Mouse (Mus musculus) regulatory T cell (primary cell): ENCODE data around the gene Cd59a.

Experiments
- in situ Hi-C: fragments of 300-600 bp; cut with MboI, MseI; formaldehyde crosslinking; loops from one replicate; pipeline ENCODE4 v1.15.1; 2025; ENCODE audit warnings: high pct_unique_total_duplicates

The Cd59a gene

DNA sequence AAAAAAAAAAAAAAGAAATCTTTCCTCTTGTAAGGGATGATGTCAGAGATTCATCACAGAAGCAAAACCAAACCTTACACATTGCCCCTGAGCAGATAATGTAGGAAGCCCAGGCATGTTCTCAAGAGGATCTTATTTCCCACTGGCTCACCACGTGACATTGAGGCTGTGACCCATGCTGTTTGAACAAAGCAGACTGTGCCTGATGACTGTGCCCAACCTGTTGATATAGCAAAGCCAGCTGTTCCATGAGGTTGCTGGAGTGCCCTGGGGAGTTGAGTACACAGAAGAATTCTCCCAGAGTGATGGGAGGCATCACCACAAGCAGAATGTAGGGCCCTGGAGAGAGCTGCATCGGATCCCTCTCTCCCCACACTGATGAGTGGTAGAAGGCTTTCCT lies 40.3 kb downstream of the Cd59a start:
- in situ Hi-C loops: no loop called here

DNA sequence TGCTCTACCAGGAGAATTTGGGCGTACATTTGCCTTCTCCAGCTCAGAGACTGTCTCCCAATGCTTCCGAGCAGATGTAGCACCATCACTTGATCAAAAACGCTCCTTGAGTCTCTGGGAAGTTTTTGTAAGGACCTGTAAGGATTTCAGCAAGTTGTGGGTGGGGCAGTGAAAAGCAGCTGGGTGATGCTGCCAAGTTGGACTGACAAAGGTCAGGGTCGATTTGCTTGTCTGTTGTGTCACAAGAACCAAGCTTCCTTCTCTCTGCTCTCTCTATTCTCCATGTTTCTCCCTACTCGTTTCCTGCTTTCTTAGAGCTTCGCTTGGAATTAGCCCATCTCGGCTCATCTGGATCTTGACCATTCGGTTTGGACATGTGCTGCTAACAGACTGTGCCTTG lies 46.5 kb downstream of the Cd59a start:
- in situ Hi-C loops: loop anchor here (10.0 kb wide), 1 partner anchor 423 kb away; no protein-coding TSS in a partner anchor

DNA sequence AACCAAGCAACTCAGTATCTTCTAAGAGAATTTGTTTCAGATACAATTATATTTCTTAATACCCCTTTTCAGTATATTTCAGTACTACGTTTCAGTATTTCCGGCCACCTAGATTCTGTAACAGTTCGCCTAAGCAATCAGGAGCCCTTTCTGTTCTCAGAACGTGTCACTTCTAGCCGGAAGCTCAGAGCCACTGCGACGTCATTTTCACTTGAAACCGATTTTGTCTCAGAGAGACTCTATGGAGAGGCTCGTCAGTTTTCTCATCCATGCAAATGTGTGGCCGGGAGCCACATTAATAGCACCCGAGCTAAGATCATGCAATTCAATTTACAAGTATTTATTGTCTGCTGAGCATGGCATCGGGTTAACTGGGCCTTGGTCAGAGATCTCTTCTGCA lies 48.4 kb downstream of the Cd59a start:
- in situ Hi-C loops: loop anchor here (10.0 kb wide), 1 partner anchor 421 kb away; no protein-coding TSS in a partner anchor

DNA sequence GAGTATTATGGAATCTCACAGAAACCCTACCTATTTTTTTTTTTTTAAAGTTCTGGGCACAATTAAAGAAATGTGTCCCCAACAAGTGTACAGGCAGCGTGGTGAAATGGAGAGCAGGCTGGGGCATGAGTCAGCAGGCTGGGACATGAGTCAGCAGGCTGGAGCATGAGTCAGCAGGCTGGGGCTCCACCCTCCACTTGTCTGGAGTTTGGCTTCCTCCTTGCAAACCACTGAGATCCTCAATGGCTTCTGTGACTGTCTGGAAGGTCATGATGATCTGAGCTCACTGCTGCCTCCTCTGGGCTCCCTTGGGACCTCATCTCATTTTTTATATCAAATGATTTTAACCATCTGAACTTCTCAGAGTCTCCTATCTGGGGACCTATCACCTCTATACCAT lies 50.4 kb downstream of the Cd59a start:
- in situ Hi-C loops: loop anchor here (10.0 kb wide), 1 partner anchor 419 kb away; no protein-coding TSS in a partner anchor

DNA sequence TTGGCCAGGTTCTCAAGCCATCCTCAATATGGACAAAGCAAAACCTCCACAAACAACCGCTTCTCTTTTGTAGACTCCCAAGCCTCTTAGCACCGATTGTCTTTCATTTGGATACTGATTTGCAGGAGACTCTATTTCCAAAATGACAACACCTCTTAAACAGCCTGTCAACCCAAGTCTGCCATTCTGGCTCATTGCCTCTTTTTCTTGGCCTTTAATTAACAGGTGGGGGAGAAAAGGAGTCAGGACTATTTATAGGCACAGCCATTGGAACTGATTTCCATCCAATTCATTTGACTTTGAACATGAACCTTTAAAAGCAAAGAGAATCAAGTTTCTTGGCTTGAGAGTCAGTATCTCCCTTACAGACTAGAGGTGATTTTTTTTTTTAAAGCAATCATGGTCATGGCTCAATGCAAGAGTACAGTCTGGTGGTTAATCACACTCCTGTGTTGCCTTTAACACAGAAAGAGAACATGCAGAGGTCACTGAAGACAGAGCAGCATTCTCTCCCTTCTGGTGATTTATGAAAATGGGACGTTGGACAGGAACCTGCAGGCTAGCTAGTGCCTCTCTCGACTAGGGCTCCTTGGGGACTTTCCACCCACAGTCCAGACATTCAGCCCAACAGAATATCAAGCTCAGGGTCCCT lies 52.4 kb downstream of the Cd59a start:
- in situ Hi-C loops: loop anchor here (10.0 kb wide), 1 partner anchor 417 kb away; no protein-coding TSS in a partner anchor

DNA sequence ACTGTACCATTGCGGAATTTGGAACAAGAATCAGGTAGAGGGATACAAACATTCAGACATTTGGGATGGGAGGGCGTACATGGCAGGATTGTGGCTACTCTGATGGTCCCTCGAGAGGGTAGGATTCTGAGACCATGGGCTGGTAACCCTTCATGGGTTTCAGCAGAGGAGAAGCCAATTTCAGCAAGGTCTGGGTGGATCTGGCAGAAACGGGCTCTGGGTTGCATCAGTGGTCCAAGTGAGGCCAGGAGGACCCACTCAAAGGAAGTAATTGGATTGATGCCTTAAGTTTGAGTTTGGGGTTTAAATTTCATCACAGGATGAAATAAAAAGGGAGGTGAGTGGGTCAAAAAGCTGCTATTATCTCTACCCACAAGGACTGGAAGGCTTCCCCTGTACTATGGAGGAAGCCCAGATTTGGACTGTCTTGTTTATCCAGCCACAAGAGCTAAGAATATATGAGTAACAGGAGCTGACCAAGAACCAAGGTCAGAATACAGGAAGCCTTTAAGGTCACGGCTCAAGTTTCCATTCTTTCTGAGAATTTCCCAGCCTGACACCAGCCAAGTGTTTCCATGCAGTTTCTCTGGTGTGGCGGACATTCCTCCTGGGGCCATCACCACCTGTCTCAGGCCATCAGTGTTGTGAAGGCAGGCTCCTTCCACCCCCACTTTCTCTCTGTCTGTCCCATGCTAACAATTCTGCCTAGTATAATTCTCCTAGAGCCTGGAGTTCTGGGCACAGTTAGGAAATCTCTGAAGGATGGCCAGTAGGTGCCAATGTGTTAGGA lies 55.2 kb downstream of the Cd59a start:
- in situ Hi-C loops: no loop called here

DNA sequence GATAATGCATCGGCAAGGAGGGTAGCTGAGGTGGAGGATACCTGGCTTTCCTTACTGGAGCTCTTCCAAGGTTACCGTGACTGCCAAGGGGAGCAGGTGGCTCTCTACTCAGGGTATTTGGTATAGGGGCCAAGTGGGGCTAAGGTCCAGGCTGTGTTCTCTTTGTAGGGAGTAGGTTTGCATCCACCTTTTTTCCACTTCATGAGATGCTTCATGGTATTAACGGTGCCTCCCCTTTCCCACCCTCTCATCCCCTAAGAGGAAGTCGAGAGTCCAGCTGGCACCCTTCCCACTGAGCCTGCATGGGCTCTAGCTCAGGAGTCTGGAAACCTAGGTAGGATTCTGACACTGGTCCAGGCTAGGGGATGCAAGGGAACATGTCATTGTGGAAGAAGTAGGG lies 57.7 kb downstream of the Cd59a start:
- in situ Hi-C loops: no loop called here

DNA sequence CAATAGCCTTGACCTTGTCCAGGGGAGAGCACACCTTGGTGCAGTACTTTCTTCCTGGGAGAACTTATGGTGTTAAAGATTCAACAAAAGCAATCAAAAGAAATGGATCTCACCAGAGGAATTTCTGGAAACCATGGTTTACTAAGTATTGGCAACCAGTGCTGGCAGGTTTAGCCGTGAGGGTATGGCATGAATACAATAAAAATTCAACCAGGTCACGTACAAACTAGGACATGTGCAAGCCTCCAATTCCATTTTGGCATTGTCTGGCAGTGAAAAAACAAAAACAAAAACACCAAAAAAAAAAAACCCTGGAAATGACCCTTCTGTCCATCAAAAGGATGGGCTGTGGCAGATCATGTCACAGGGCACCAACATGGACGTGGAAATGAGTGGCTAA lies 58.3 kb downstream of the Cd59a start:
- in situ Hi-C loops: no loop called here

DNA sequence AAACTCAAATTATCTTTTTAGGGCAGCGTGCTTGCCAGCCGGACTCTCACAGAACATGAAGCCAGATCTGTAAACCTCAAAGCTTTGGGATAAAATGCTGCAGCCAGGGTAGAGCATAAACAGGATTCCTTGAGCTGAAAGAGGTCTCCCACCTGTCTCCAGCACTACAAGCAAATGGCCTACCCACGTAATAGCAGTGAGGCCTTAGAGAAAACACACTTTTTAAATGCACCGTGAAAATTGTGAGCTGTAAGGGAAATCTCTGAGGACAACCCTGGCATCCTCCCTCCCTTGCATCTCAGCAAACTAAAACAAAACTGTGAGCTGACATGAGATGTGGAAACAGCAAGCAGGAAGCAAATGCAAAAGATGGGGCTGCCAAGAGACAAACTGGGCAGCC lies 62.2 kb downstream of the Cd59a start:
- in situ Hi-C loops: no loop called here

DNA sequence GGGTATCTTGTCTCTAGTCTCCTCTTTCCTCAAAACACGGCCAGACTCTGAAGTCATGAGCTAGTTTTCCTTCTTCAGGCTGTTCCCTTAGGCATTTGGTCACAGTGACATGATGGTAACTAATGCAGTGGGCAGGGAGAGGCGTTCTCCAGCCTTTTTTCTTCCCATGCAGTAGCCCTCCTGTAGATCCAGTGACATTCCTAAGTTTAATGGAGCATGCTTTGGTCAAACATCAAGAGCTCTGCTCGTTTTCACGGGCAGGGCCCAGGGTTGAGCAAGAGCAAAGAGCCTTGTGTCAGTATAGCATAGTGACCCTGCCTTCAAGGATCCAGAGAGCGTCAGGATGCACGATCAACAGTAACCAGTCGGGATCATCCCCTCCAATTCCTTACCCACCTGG lies 67.8 kb downstream of the Cd59a start:
- in situ Hi-C loops: no loop called here

DNA sequence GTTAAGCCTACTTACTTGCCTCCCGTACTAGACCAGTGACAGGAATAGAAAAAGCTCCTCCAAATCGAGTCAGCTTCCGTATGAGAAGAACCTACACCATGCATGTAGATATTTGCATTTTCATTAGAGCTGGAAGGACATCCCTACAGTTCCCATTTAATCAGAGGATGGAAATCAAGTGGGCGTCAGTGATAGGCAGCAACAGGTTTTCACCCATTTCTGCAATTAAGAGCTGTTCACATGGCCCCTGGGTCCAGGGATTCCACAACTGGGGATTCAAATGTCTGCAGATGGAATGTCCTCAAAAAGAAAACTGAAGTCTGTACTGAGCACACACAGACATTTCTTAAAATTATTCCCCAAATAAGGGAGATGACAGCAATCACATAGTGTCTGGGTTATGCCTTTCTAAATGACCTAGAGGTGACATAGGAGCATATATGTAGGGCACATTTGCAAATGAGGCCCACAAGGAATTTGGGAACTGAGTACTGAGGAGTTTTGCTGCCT lies 68.4 kb downstream of the Cd59a start:
- in situ Hi-C loops: no loop called here
